Mouse (Mus musculus): Measurements from ENCODE around the gene Psmd10. TPM values are rescaled to one million over a fixed set of nuclear protein-coding genes. Genes with fewer than 3 reads are reported as not detected.
A peak's percentile ranks its signal among the peaks of the same experiment; 100 is the strongest.

The Psmd10 gene
- 42.8 and 44.5 TPM in 2 replicates for polyA plus RNA-seq (2016; fragmentation: Nextera tagmentation; extraction: Ambion mirVana)

GRCm38 (mm10) chrX:140956272-140956940 is at the start of gene Psmd10, which contains the start of gene Atg4a:
TSS of gene Psmd10 (minus strand) at chrX:140956728.
TSS of gene Atg4a (plus strand) at chrX:140956907.
- Histone ChIP-seq H3K36me3 (no peaks in the 10 kb centered on the region), H3K27me3 (peaks cover 35% of the 10 kb centered on the region), H3K9me3 (no peaks in the 10 kb centered on the region), H3K9ac (replicated peaks) (peak within 1 kb of the TSS; percentile 37), H3K4me3 (peak within 1 kb of the TSS; percentile 51), H3K4me1 (no peaks in the 10 kb centered on the region), H3K4me2 (replicated peaks) (peak within 1 kb of the TSS; percentile 57), H3K27ac (replicated peaks) (no peak within 1 kb of the TSS)
- 23% methylated on average over 23 of the region's 23 CpGs for WGBS
- ATAC-seq (ENCODE audit: low FRiP score, low read depth) = peak; percentile 98

DNA sequence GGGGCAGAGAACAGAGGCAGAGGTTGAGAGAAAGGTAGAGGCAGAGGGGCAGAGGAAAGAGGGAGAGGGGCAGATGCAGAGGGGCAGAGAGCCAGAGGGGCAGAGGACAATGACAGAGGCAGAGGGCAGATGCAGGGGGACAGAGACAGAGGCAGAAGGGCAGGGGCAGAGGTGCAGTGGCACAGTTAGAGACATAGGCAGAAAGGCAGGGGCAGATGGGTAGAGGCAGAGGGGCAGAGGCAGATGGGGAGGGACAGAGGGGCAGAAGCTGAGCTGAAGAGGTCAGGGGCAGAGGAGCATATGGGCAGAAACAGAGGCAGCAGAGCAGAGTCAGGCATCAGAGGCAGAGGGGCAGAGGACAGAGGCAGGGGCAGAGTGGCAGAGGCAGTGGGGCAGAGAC is 42.4 kb upstream of the Psmd10 start:
- H3K36me3 ChIP-seq = no peaks in the 10 kb centered on the region
- ATAC-seq (ENCODE audit: low FRiP score, low read depth) = no peak

DNA sequence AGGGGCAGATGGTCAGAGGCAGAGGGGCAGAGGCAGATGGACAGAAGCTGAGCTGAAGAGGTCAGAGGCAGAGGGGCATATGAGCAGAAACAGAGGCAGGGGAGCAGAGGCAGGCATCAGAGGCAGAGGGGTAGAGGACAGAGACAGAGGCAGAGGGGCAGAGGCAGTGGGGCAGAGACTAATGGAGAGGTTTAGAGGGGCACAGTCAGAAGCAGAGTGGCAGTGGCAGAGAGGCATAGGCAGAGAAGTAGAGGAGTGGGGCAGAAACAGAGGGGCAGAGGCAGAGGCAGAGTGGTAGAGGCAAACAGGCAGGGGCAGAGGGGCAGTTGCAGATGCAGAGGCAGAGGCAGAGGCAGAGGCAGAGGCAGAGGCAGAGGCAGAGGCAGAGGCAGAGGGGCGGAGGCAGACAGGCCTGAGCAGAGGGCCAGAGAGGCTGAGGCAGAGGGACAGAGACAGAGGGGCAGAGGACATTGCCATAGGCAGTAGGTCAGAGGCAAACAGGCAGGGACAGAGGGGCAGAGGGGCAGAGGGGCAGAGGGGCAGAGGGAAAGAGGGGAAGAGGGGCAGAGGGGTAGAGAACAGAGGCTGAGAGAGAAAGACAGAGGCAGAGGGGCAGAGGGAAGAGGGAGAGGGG is 41.5 kb upstream of the Psmd10 start:
- no peaks in the 10 kb centered on the region for H3K9me3 ChIP-seq
- no peaks in the 10 kb centered on the region for H3K4me1 ChIP-seq
- H3K4me2 ChIP-seq (replicated peaks) = no peak overlapping the region
- H3K27me3 ChIP-seq = peaks cover 53% of the 10 kb centered on the region
- H3K9ac ChIP-seq (replicated peaks) = no peak overlapping the region
- no peaks in the 10 kb centered on the region for H3K36me3 ChIP-seq
- WGBS = 70% methylated on average over 1 of the region's 1 CpGs
- ATAC-seq (ENCODE audit: low FRiP score, low read depth) = no peak
- no peak overlapping the region for H3K27ac ChIP-seq (replicated peaks)
- H3K4me3 ChIP-seq = no peak overlapping the region

More for the DNA sequence above, 42.4 kb upstream of the Psmd10 start:
- Histone ChIP-seq H3K4me3 (no peak overlapping the region), H3K9ac (replicated peaks) (no peak overlapping the region), H3K27me3 (peaks cover 48% of the 10 kb centered on the region), H3K4me2 (replicated peaks) (no peak overlapping the region), H3K27ac (replicated peaks) (no peak overlapping the region), H3K4me1 (no peaks in the 10 kb centered on the region), H3K9me3 (no peaks in the 10 kb centered on the region)

GRCm38 (mm10) chrX:140996909-140997516 is 40.5 kb upstream of the Psmd10 start:
- Histone ChIP-seq H3K36me3 (no peaks in the 10 kb centered on the region), H3K27ac (replicated peaks) (no peak overlapping the region), H3K27me3 (peaks cover 55% of the 10 kb centered on the region), H3K4me3 (no peak overlapping the region), H3K4me2 (replicated peaks) (no peak overlapping the region), H3K4me1 (no peaks in the 10 kb centered on the region), H3K9me3 (no peaks in the 10 kb centered on the region), H3K9ac (replicated peaks) (no peak overlapping the region)
- 52% methylated on average over 1 of the region's 1 CpGs for WGBS
- peak; percentile 34 for ATAC-seq (ENCODE audit: low FRiP score, low read depth)

DNA sequence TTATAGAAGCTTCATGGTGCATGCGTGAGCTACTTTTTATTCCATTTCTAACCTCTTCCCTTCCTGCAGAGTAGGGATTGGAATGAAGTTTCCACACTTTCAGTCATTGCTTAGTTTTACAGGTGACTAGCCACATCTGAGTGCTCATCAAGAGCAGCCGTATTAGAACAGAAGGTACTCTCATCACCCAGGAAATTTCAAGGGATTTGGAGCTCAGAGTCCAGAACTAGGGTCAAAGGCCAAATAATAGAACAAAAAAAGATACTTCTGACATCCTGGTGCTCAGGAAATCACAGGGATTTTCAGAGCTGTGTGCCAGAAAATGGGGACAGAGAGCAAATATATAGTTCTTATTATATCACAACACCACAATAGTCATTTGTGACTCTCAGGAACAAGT is 28.7 kb upstream of the Psmd10 start:
- no peak overlapping the region for H3K4me3 ChIP-seq
- H3K9me3 ChIP-seq = no peaks in the 10 kb centered on the region
- WGBS = 87% methylated on average over 2 of the region's 2 CpGs
- no peaks in the 10 kb centered on the region for H3K36me3 ChIP-seq
- H3K27ac ChIP-seq (replicated peaks) = no peak overlapping the region
- H3K9ac ChIP-seq (replicated peaks) = no peak overlapping the region
- H3K27me3 ChIP-seq = peaks cover 57% of the 10 kb centered on the region
- no peaks in the 10 kb centered on the region for H3K4me1 ChIP-seq
- ATAC-seq (ENCODE audit: low FRiP score, low read depth) = no peak
- no peak overlapping the region for H3K4me2 ChIP-seq (replicated peaks)

DNA sequence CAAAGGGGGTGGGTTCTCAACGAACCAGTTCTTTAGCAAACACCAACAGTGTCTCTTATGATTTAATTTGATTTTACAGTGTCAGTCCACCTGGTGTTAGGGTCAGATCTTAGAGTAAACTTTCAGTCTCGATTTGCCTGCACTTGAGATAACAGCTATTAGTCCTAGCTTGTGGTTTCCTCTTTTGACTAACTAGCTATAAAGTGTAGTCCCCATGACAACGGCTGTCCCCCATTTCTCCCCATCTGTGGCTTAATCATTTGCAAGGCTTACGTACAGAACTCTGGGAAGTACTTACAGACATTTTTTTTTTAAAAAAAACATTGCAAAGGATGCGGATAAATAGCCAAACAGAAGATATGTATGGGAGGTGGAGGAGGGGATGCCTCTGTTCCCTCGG is 28.3 kb upstream of the Psmd10 start:
- Histone ChIP-seq H3K4me2 (replicated peaks) (no peak overlapping the region), H3K9me3 (no peaks in the 10 kb centered on the region), H3K4me1 (no peaks in the 10 kb centered on the region), H3K36me3 (no peaks in the 10 kb centered on the region), H3K4me3 (no peak overlapping the region), H3K27ac (replicated peaks) (no peak overlapping the region), H3K9ac (replicated peaks) (no peak overlapping the region), H3K27me3 (peaks cover 57% of the 10 kb centered on the region)
- 73% methylated on average over 6 of the region's 6 CpGs for WGBS
- ATAC-seq (ENCODE audit: low FRiP score, low read depth) = no peak

GRCm38 (mm10) chrX:140983206-140983960 is 26.9 kb upstream of the Psmd10 start:
- peaks cover 59% of the 10 kb centered on the region for H3K27me3 ChIP-seq
- 63% methylated on average over 6 of the region's 6 CpGs for WGBS

DNA sequence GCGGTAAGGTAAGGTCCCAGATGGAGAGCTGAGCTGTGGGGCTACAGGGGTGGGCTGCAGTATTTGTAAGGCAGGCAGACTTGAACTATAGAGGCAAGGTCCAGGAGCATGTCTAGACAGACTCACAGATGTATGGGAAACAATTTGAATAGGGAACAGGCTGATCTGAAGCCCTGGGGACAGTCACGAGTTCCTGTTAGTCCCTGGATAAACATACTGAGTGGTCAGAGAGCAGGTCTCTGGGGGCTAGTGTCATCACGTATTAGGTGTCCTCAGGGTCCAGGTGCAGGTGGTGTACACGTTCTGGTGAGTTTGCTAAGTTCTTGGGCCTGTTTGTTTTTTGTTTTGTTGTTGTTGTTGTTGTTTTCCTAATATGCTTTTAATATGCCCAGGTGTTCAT is 23.6 kb upstream of the Psmd10 start:
- Histone ChIP-seq H3K27ac (replicated peaks) (no peak overlapping the region), H3K9me3 (no peaks in the 10 kb centered on the region), H3K27me3 (peaks cover 51% of the 10 kb centered on the region), H3K4me1 (no peaks in the 10 kb centered on the region), H3K4me2 (replicated peaks) (no peak overlapping the region), H3K36me3 (no peaks in the 10 kb centered on the region), H3K9ac (replicated peaks) (no peak overlapping the region), H3K4me3 (no peak overlapping the region)
- ATAC-seq (ENCODE audit: low FRiP score, low read depth) = no peak
- 72% methylated on average over 4 of the region's 4 CpGs for WGBS

More at GRCm38 (mm10) chrX:140983206-140983960, 26.9 kb upstream of the Psmd10 start:
- Histone ChIP-seq H3K27ac (replicated peaks) (no peak overlapping the region), H3K9ac (replicated peaks) (no peak overlapping the region), H3K4me3 (no peak overlapping the region), H3K36me3 (no peaks in the 10 kb centered on the region), H3K4me2 (replicated peaks) (no peak overlapping the region), H3K4me1 (no peaks in the 10 kb centered on the region), H3K9me3 (no peaks in the 10 kb centered on the region)
- no peak for ATAC-seq (ENCODE audit: low FRiP score, low read depth)

- Histone ChIP-seq H3K4me1 (no peaks in the 10 kb centered on the region), H3K9ac (replicated peaks) (no peak overlapping the region), H3K36me3 (no peaks in the 10 kb centered on the region), H3K27me3 (peaks cover 49% of the 10 kb centered on the region), H3K4me3 (no peak overlapping the region), H3K4me2 (replicated peaks) (no peak overlapping the region), H3K9me3 (no peaks in the 10 kb centered on the region), H3K27ac (replicated peaks) (no peak overlapping the region)
- no peak for ATAC-seq (ENCODE audit: low FRiP score, low read depth)
- 91% methylated on average over 2 of the region's 2 CpGs for WGBS
Measured at GRCm38 (mm10) chrX:140979546-140979945, 23.0 kb upstream of the Psmd10 start.

DNA sequence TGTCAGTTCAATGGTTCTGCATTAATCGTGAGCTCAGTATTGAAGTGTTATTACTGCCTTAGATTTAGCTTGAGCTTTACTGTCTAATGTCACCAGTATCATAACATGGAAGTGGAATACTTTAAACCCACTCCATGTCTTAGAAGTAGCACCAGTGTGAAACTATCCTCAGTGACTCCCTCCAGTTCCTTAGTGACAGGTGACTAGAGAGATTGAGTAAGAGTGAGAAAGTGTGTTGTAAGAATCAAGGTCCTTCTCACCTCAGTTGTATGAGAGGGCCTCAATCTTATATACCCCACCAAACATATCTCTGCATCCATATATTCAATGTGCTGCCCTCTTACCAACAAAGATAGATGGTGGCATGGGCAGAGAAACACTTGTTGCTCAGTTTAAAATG is 22.4 kb upstream of the Psmd10 start:
- no peaks in the 10 kb centered on the region for H3K9me3 ChIP-seq
- H3K4me1 ChIP-seq = no peaks in the 10 kb centered on the region
- no peak overlapping the region for H3K4me2 ChIP-seq (replicated peaks)
- no peak overlapping the region for H3K4me3 ChIP-seq
- H3K27me3 ChIP-seq = peaks cover 45% of the 10 kb centered on the region
- no peak for ATAC-seq (ENCODE audit: low FRiP score, low read depth)
- 90% methylated on average over 1 of the region's 1 CpGs for WGBS
- H3K36me3 ChIP-seq = no peaks in the 10 kb centered on the region
- no peak overlapping the region for H3K9ac ChIP-seq (replicated peaks)
- no peak overlapping the region for H3K27ac ChIP-seq (replicated peaks)

DNA sequence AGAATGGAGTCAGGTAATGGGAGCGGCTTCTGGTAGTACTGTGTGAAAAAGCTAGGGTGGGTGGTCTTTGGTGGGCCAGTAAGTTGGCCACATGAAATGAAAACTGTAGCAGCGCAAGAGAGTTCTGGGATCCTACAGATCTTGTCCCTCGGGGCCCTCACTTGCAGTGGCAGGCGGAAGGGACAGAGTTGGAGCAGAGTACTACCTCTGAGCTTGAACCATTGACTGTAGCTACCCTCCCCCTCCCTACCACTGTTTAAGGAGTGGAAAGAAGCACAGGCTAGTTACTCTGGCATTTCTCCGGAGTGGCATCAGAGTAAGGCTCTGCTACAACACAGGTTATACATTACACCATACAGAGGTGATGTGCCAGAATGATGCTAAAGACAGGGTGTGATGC is 431 bp upstream of the Psmd10 start:
- Histone ChIP-seq H3K4me2 (replicated peaks) (peak overlapping the region; percentile 51), H3K4me1 (no peaks in the 10 kb centered on the region), H3K27me3 (peaks cover 35% of the 10 kb centered on the region), H3K27ac (replicated peaks) (no peak overlapping the region), H3K9me3 (no peaks in the 10 kb centered on the region), H3K9ac (replicated peaks) (peak overlapping the region; percentile 34; the same call in 1 of the 2 replicates), H3K4me3 (peak overlapping the region; percentile 51), H3K36me3 (no peaks in the 10 kb centered on the region)
- 23% methylated on average over 5 of the region's 5 CpGs for WGBS
- no peak; the same call in 1 of the 2 replicates for ATAC-seq (ENCODE audit: low FRiP score, low read depth)

GRCm38 (mm10) chrX:140953618-140954017 is 2.9 kb downstream of the Psmd10 start:
- 83% methylated on average over 4 of the region's 4 CpGs for WGBS
- Histone ChIP-seq H3K9me3 (no peaks in the 10 kb centered on the region), H3K27me3 (peaks cover 44% of the 10 kb centered on the region), H3K4me1 (no peaks in the 10 kb centered on the region), H3K4me2 (replicated peaks) (no peak overlapping the region), H3K4me3 (no peak overlapping the region), H3K36me3 (no peaks in the 10 kb centered on the region), H3K9ac (replicated peaks) (no peak overlapping the region), H3K27ac (replicated peaks) (no peak overlapping the region)
- ATAC-seq (ENCODE audit: low FRiP score, low read depth) = no peak

Data from midbrain, embryonic 12.5 days (tissue).